Mouse (Mus musculus): Measurements from ENCODE around the gene Gm42420. TPM values are rescaled to one million over a fixed set of nuclear protein-coding genes. Genes with fewer than 3 reads are reported as not detected.
A peak's percentile ranks its signal among the peaks of the same experiment; 100 is the strongest.

The Gm42420 gene
- polyA plus RNA-seq, 1 experiment, result not detected

- H3K4me3 ChIP-seq (ENCODE audit: insufficient read depth, low read length), result no peak overlapping the region; the same call in 1 of the 2 replicates
- peak overlapping the region; percentile 79 for H3K27ac ChIP-seq (ENCODE audit: insufficient read depth, low read depth, low read length)
- H3K4me1 ChIP-seq (ENCODE audit: control insufficient read depth, insufficient read depth, low read length), result peaks cover 41% of the 10 kb centered on the region
- TF ChIP-seq CTCF (IDR thresholded peaks at IDR 0.05; ENCODE audit: low read depth, low read length) (no peak), POLR2A (IDR thresholded peaks at IDR 0.05; ENCODE audit: borderline replicate concordance, low read depth, low read length) (no peak)
These were observed 33.4 kb upstream of the Gm42420 start for GRCm38 (mm10) chr6:39551981-39552636.

GRCm38 (mm10) chr6:39554888-39555647 is 30.5 kb upstream of the Gm42420 start:
- Histone ChIP-seq H3K4me3 (ENCODE audit: insufficient read depth, low read length) (no peak overlapping the region), H3K4me1 (ENCODE audit: control insufficient read depth, insufficient read depth, low read length) (peaks cover 55% of the 10 kb centered on the region), H3K27ac (ENCODE audit: insufficient read depth, low read depth, low read length) (no peak overlapping the region)
- TF ChIP-seq CTCF (IDR thresholded peaks at IDR 0.05; ENCODE audit: low read depth, low read length), result no peak
- TF ChIP-seq POLR2A (IDR thresholded peaks at IDR 0.05; ENCODE audit: borderline replicate concordance, low read depth, low read length), result no peak

DNA sequence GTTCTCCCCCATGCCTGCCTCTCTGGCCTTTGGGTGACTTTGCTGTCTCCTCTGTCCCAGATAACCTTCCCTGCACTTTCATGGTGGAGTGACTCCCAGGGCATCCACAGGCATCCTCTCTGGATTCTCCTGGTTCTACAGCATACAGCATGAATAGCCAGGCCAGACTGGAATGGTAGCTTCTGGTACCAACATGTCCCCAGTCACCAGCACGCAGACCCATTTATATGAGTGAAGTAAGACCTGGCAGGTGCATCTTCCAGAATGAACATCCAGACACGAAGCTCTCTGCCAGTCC is 30.0 kb upstream of the Gm42420 start:
- Histone ChIP-seq H3K4me3 (ENCODE audit: insufficient read depth, low read length) (no peak overlapping the region), H3K4me1 (ENCODE audit: control insufficient read depth, insufficient read depth, low read length) (peaks cover 56% of the 10 kb centered on the region), H3K27ac (ENCODE audit: insufficient read depth, low read depth, low read length) (no peak overlapping the region)
- TF ChIP-seq CTCF (IDR thresholded peaks at IDR 0.05; ENCODE audit: low read depth, low read length) (no peak), POLR2A (IDR thresholded peaks at IDR 0.05; ENCODE audit: borderline replicate concordance, low read depth, low read length) (no peak)

GRCm38 (mm10) chr6:39556900-39557659 is 28.5 kb upstream of the Gm42420 start:
- H3K4me1 ChIP-seq (ENCODE audit: control insufficient read depth, insufficient read depth, low read length), result peaks cover 56% of the 10 kb centered on the region
- TF ChIP-seq POLR2A (IDR thresholded peaks at IDR 0.05; ENCODE audit: borderline replicate concordance, low read depth, low read length) (no peak), CTCF (IDR thresholded peaks at IDR 0.05; ENCODE audit: low read depth, low read length) (no peak)
- H3K27ac ChIP-seq (ENCODE audit: insufficient read depth, low read depth, low read length), result no peak overlapping the region
- peak overlapping the region; percentile 69 for H3K4me3 ChIP-seq (ENCODE audit: insufficient read depth, low read length)

DNA sequence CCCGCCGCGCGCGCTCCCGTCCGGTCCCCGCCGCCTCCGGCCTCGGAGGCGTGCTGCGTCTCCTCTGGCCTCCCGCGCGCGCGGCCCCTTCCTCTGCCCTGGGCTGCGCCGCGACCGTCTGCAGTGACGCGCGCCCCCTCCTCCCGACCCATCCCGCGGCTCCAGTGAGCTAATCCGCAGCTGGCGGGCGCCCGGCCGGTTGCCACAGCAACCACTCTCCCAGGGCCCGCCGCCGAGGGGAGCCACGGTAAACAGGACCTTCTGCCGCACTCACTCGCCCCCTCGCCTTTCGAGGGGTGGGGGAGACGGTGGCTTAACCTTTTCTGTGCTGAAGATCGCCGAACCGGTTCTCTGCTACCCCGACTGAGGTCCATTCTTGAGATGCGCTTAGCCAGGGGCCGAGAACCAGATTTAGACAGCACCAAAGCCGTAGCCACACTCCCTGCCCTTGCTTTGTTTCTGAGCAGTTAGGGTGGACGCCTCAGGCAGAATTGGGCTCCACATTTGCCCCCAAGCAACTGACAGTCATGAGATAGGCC is 27.8 kb upstream of the Gm42420 start, which contains the start of gene Dennd2a:
TSS of gene Dennd2a (minus strand) at position 145 of the 539 bp plus-strand sequence.
- H3K4me1 ChIP-seq (ENCODE audit: control insufficient read depth, insufficient read depth, low read length), result peaks cover 51% of the 10 kb centered on the region
- no peak within 1 kb of the TSS for H3K27ac ChIP-seq (ENCODE audit: insufficient read depth, low read depth, low read length)
- TF ChIP-seq CTCF (IDR thresholded peaks at IDR 0.05; ENCODE audit: low read depth, low read length) (no peak), POLR2A (IDR thresholded peaks at IDR 0.05; ENCODE audit: borderline replicate concordance, low read depth, low read length) (no peak)
- peak within 1 kb of the TSS; percentile 69 for H3K4me3 ChIP-seq (ENCODE audit: insufficient read depth, low read length)

DNA sequence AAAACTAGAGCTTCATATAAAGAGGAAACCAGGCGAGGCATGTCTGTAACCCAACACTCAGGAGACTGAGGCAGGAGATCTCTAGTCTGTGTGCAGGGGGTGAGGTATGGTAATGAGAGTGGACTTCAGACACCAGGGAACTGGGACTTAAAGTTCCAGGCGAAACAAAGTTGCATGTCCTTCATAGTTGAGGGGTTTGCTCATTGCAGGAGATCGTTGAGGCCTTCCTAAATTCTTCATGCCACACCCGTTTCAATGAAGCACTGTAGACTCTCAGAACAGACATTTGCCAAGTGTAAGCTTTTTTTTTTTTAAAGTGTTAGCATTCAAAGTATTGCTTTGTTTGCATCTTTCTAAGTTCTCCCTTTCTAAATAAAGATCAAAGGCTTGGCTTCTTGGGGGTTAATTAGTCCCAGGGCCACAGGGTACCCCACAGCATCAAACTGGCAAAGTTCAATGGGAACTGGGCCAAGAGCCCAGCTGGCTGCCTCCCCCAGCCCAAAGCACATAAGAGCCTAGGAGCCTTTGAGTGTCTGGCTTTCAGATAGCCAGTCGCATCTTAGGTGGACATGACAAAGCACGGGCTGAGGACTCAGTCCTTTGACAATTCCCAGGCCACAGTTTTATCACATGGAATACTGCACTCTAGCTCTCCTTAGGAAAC is 26.1 kb upstream of the Gm42420 start:
- H3K4me3 ChIP-seq (ENCODE audit: insufficient read depth, low read length), result no peak overlapping the region
- peaks cover 40% of the 10 kb centered on the region for H3K4me1 ChIP-seq (ENCODE audit: control insufficient read depth, insufficient read depth, low read length)
- TF ChIP-seq CTCF (IDR thresholded peaks at IDR 0.05; ENCODE audit: low read depth, low read length), result no peak
- TF ChIP-seq POLR2A (IDR thresholded peaks at IDR 0.05; ENCODE audit: borderline replicate concordance, low read depth, low read length), result no peak
- peak overlapping the region; percentile 17; the same call in 1 of the 2 replicates for H3K27ac ChIP-seq (ENCODE audit: insufficient read depth, low read depth, low read length)

DNA sequence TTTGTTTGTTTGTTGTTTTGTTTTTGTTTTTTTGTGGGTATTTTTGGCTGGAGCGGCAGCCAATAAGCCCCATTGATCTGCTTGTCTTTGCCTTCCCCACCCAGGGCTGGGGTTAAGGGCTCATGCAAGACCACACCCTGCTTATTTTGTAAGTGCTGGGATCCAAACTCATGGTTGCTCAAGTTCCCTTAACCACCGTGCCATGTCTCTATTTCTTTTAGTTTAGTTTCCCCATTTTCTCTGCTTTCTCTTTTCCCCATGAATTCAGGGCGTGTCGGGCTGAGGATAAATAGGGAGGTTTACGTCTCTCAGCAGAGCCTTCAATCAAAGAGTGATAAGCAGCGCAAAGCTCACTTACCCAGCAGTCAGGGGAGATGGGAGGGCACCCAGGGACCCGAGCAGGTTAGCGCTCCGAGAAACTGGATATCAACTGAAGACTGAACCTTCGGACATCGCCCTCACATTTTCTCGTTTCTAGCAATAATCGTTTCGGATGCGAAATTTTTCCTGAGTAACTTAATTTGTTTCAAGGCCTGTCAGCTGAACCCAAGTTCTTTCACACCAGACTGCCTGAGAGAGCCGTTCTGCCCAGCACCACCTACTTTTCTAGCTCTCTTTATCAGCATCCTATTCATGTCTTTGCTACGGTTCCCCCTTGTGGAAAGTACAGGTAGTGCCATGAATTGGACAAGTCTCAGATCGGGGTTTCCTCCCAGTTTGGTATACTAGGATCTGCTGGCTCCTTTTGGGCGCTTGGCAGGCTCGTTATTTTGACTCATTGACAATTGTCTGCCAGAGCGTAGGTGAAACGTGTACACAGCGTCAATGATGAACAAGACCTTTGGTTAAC is 23.2 kb upstream of the Gm42420 start:
- TF ChIP-seq CTCF (IDR thresholded peaks at IDR 0.05; ENCODE audit: low read depth, low read length), result no peak; the same call in 1 of the 2 replicates
- no peak for TF ChIP-seq POLR2A (IDR thresholded peaks at IDR 0.05; ENCODE audit: borderline replicate concordance, low read depth, low read length)
- peak overlapping the region; percentile 48 for H3K4me3 ChIP-seq (ENCODE audit: insufficient read depth, low read length)
- H3K4me1 ChIP-seq (ENCODE audit: control insufficient read depth, insufficient read depth, low read length), result peaks cover 26% of the 10 kb centered on the region

DNA sequence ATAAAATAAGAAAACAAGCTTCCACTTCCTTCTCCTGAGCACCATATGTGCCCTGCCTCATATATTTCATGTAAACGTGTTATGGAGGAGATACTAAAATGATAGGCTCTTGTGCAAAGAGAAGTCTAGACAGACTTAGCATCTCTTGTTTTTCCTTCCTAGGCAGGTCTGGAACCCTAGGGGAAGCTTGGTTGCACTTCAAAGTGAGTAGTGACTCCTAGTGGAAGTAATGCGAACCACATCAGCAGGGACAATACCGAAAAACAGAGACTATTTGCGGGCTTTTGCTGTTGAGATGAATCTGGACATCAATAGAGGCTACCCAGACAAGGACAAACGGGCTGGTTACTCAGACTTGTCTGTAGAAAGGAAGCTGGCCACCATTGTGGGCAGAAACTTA is 18.0 kb upstream of the Gm42420 start:
- Histone ChIP-seq H3K4me1 (ENCODE audit: control insufficient read depth, insufficient read depth, low read length) (no peaks in the 10 kb centered on the region), H3K4me3 (ENCODE audit: insufficient read depth, low read length) (no peak overlapping the region), H3K27ac (ENCODE audit: insufficient read depth, low read depth, low read length) (no peak overlapping the region)
- TF ChIP-seq CTCF (IDR thresholded peaks at IDR 0.05; ENCODE audit: low read depth, low read length), result no peak
- no peak for TF ChIP-seq POLR2A (IDR thresholded peaks at IDR 0.05; ENCODE audit: borderline replicate concordance, low read depth, low read length)

More for the DNA sequence above, 23.2 kb upstream of the Gm42420 start:
- H3K27ac ChIP-seq (ENCODE audit: insufficient read depth, low read depth, low read length), result peak overlapping the region; percentile 55
